Mouse (Mus musculus) testis, adult 2 months (tissue): ENCODE data around the gene Drc1.

Experiments used
- CTCF ChIP-seq: fragments of 200-500 bp; IDR thresholded peaks from 2 replicates; pipeline ENCODE4 v1.5.1; 2012; ENCODE audit warnings: low read depth, mild to moderate bottlenecking, inconsistent platforms, low read length, moderate library complexity; ENCODE audit not compliant: control insufficient read depth, insufficient read depth, insufficient replicate concordance
- POLR2A ChIP-seq: fragments of 200-500 bp; IDR thresholded peaks from 2 replicates; pipeline ENCODE4 v1.6.1; 2012; ENCODE audit warnings: low read depth, mild to moderate bottlenecking, inconsistent platforms, low read length, moderate library complexity; ENCODE audit not compliant: control insufficient read depth

GRCm38 (mm10) chr5:30231891-30232270, 49.3 kb upstream of the Drc1 start:
- TF ChIP-seq CTCF (no peak), POLR2A (no peak)
